In the genomic region with DNA sequence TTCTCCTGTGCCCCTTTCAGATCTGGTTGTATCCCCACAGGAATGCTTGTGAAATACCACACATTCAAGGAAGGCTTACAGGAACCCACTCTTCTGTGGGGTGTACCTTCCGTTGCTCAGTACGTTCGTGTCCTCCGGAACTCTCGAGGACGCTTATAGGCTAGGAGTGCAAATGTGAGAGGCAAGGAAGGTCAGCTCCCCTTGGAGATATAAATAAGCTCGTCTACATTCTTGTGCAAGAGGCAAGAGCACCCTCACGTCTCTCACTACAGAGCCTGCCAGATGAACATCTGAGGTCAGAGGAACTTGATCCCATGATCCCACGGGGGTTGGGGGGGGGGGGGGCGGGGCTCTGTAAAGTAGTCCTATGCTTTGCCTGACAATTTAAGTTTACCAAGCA, we compare ENCODE assay signal across 13 mouse cellular contexts.
DNase-seq lines count a peak whose midpoint lies in the region; ATAC-seq lines count a peak whose summit lies in the region.
"Had no signal": no experiment of that assay in that cellular context is flagged by ENCODE, and none has a peak within 500 bp of the region (broad histone marks: within the 10 kb centered on the region; RNA-seq: fewer than 3 reads in every experiment).

No protein-coding gene starts in this region.

- no peak overlapping the region for H3K9ac ChIP-seq in hindbrain, embryonic 14.5 days
- H3K9ac ChIP-seq: hindbrain, embryonic 12.5 days had no signal

- peaks cover 5% of the 10 kb centered on the region; the same call in 1 of the 2 replicates for H3K9me3 ChIP-seq in hindbrain, embryonic 10.5 days
- H3K9me3 ChIP-seq in hindbrain, embryonic 14.5 days (ENCODE audit: control insufficient read depth, low read length): no peaks in the 10 kb centered on the region
- H3K9me3 ChIP-seq: hindbrain, embryonic 12.5 days had no signal

- H3K27me3 ChIP-seq in hindbrain, embryonic 10.5 days (ENCODE audit: insufficient read depth, poor library complexity, severe bottlenecking): no peaks in the 10 kb centered on the region
- no peaks in the 10 kb centered on the region for H3K27me3 ChIP-seq in hindbrain, embryonic 14.5 days (ENCODE audit: control insufficient read depth, insufficient read depth, low read length)
- H3K27me3 ChIP-seq: hindbrain, embryonic 12.5 days had no signal

- no peaks in the 10 kb centered on the region for H3K36me3 ChIP-seq in hindbrain, embryonic 10.5 days
- no peaks in the 10 kb centered on the region for H3K36me3 ChIP-seq in hindbrain, embryonic 14.5 days (replicated peaks; ENCODE audit: control insufficient read depth, insufficient read depth)
- H3K36me3 ChIP-seq: hindbrain, embryonic 12.5 days had no signal

- no peak overlapping the region for H3K27ac ChIP-seq in hindbrain, embryonic 10.5 days
- H3K27ac ChIP-seq in hindbrain, embryonic 14.5 days: no peak overlapping the region
- H3K27ac ChIP-seq: hindbrain, embryonic 12.5 days had no signal

- no peak overlapping the region for H3K4me3 ChIP-seq in hindbrain, embryonic 10.5 days
- H3K4me3 ChIP-seq in hindbrain, embryonic 14.5 days (replicated peaks; ENCODE audit: low read length): no peak overlapping the region
- H3K4me3 ChIP-seq: hindbrain, embryonic 12.5 days had no signal

- peak; percentile 16 to 77 for DNase-seq in adrenal gland, adult (ENCODE audit: inconsistent age in 2 of 2, low spot score in 1 of 2)
- no peak for DNase-seq in adrenal gland, postnatal 4 days (ENCODE audit: low spot score in 2 of 2)
- peak; percentile 18 for DNase-seq in hindbrain, embryonic 10.5 days (ENCODE audit: low spot score)
- no peak for DNase-seq in hindbrain, embryonic 14.5 days (ENCODE audit: low spot score)
- peak; percentile 10 to 25 for DNase-seq in gastrocnemius, postnatal 36 days
- DNase-seq in heart, postnatal 25 days (ENCODE audit: low spot score): peak; percentile 2
- no peak for DNase-seq in cerebellum, adult 11-12 months
- no peak for DNase-seq in right cerebral cortex, adult 18-20 months
- DNase-seq: kidney, adult 8-10 months; retina, postnatal 1 day had no signal

- H3K4me2 ChIP-seq in hindbrain, embryonic 14.5 days (replicated peaks): no peak overlapping the region
- H3K4me2 ChIP-seq: hindbrain, embryonic 12.5 days; liver, embryonic 11.5 days had no signal

- intact Hi-C loops in gastrocnemius, postnatal 36 days (cut with DNase I): no loop called here
- intact Hi-C loops in heart, postnatal 25 days (cut with DNase I): loop anchor here (5.0 to 10.0 kb wide), 2 partner anchors 390 to 573 kb away; no protein-coding TSS in a partner anchor

- no peak for ATAC-seq in hindbrain, embryonic 14.5 days (ENCODE audit: low FRiP score)
- ATAC-seq: forebrain, embryonic 16.5 days had no signal

- H3K4me1 ChIP-seq in hindbrain, embryonic 10.5 days (replicated peaks): peaks cover 4% of the 10 kb centered on the region; the same call in 1 of the 2 replicates
- no peaks in the 10 kb centered on the region for H3K4me1 ChIP-seq in hindbrain, embryonic 14.5 days (replicated peaks; ENCODE audit: control insufficient read depth, insufficient read depth, low read length)
- H3K4me1 ChIP-seq: hindbrain, embryonic 12.5 days had no signal

- WGBS in hindbrain, embryonic 10.5 days: 54% methylated on average over 10 of the region's 10 CpGs
- WGBS in hindbrain, embryonic 14.5 days: 68% methylated on average over 10 of the region's 10 CpGs

Comparison
In these comparisons a context has a peak if more than half of its experiments do, and no peak if none do; other contexts are left out.
1. DNase-seq: peak in adrenal gland, adult (2 of 2), hindbrain, embryonic 10.5 days (single experiment), gastrocnemius, postnatal 36 days (2 of 2) and heart, postnatal 25 days (single experiment); none in adrenal gland, postnatal 4 days (0 of 2), hindbrain, embryonic 14.5 days (single experiment), cerebellum, adult 11-12 months (single experiment) and right cerebral cortex, adult 18-20 months (single experiment).